In the genomic region with DNA sequence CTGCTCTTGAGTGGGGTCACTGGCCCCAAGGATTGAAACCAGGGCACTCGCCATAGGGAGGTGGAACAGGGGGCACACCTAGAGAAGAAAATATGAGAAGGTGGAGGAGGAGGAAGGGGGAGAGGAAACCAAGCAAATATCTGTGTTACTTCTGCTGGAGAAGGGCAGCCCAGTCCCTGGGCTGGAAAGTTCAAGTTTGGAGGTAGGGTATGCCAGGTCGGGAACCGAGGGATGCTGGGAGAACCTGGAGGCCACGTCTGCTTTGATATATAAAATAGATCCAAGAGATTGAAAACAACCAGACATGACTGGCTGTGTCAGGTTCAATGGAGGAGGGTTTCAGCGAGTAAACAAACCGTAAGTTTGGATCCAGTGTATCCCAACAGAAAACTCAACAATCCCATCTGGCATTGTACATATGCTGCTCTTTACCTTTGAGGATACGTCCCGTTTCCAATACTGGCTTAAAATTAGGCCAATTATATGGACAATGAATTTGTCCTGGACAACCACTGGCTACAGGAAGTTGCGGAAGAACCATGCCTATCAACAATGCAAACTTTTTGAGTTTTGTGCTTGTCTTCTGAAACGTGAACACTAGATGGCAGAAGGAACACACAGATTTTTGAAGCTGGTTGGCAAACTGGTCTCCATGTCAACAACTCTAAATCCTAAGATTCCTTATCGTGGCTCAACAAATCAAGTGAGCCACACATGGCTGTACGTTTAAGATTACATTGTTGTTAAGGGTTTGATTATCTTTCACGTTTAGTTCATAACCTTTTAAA, we compare ENCODE assay signal across 8 mouse cellular contexts.
DNase-seq lines count a peak whose midpoint lies in the region; ATAC-seq lines count a peak whose summit lies in the region.

No protein-coding gene starts in this region.

- WGBS in forebrain, embryonic 15.5 days = 43% methylated on average over 13 of the region's 13 CpGs

- H3K27ac ChIP-seq in forebrain, embryonic 15.5 days (replicated peaks) = no peak overlapping the region

- no peaks in the 10 kb centered on the region for H3K9me3 ChIP-seq in forebrain, embryonic 15.5 days

- H3K4me2 ChIP-seq in forebrain, embryonic 15.5 days (replicated peaks) = no peak overlapping the region

- no peak overlapping the region for H3K9ac ChIP-seq in forebrain, embryonic 15.5 days (replicated peaks)

- no peaks in the 10 kb centered on the region for H3K36me3 ChIP-seq in forebrain, embryonic 15.5 days

- peak; percentile 71 for ATAC-seq in frontal cortex, adult (ENCODE audit: low TSS enrichment)
- ATAC-seq in forebrain, embryonic 15.5 days (replicated peaks) = peak; percentile 57
- ATAC-seq in CD4-positive, CD25-positive, alpha-beta regulatory T cell, adult 4 months = no peak

- H3K4me1 ChIP-seq in forebrain, embryonic 15.5 days = no peaks in the 10 kb centered on the region

- no peak for DNase-seq in frontal cortex, postnatal 14 days (ENCODE audit: low spot score in 2 of 2)
- peak; percentile 39 for DNase-seq in right cerebral cortex, adult 18-20 months
- no peak for DNase-seq in right cerebral cortex, postnatal 36 days (ENCODE audit: low spot score in 2 of 2)
- peak; percentile 61 for DNase-seq in lung, postnatal 36 days
- no peak for DNase-seq in urinary bladder, adult 2 months (ENCODE audit: low spot score)

- H3K27me3 ChIP-seq in forebrain, embryonic 15.5 days = no peaks in the 10 kb centered on the region

- H3K4me3 ChIP-seq in forebrain, embryonic 15.5 days = no peak overlapping the region

Comparison
In these comparisons a context has a peak if more than half of its experiments do, and no peak if none do; other contexts are left out.
1. DNase-seq: peak in right cerebral cortex, adult 18-20 months (single experiment) and lung, postnatal 36 days (single experiment); none in frontal cortex, postnatal 14 days (0 of 2), right cerebral cortex, postnatal 36 days (0 of 2) and urinary bladder, adult 2 months (single experiment).